Mouse (Mus musculus) lung, postnatal 0 days (tissue): ENCODE measurements around the gene Abcb9. TPM values are rescaled to one million over a fixed set of nuclear protein-coding genes. Genes with fewer than 3 reads are reported as not detected.
A peak's percentile ranks its signal among the peaks of the same experiment; 100 is the strongest.

Experiments
- ATAC-seq: fragments of 200-750 bp; cut with Nextera tagmentation; 2 replicates; pipeline ENCODE4 v1.8.0; 2017; ENCODE audit warnings: moderate library complexity
- DNase-seq: peaks from one replicate; pipeline ENCODE4 v3.0.0-alpha.2; 2016; ENCODE audit warnings: low spot score
- H3K27ac ChIP-seq: fragments of 300-500 bp; sonication (generic); 2 replicates; pipeline ENCODE4 v1.5.1; 2014; ENCODE audit warnings: antibody characterized with exemption, mild to moderate bottlenecking, low read length, mixed read lengths
- H3K27me3 ChIP-seq: fragments of 300-500 bp; sonication (generic); replicated peaks from 2 replicates; pipeline ENCODE4 v1.6.1; 2014; ENCODE audit warnings: low read length, mixed read lengths; ENCODE audit not compliant: insufficient read depth
- H3K36me3 ChIP-seq: fragments of 300-500 bp; sonication (generic); 2 replicates; pipeline ENCODE4 v1.6.1; 2014; ENCODE audit warnings: low read length, mixed read lengths; ENCODE audit not compliant: insufficient read depth
- H3K4me1 ChIP-seq: fragments of 300-500 bp; sonication (generic); 2 replicates; pipeline ENCODE4 v1.6.1; 2014; ENCODE audit warnings: antibody characterized with exemption, low read depth, low read length, mixed read lengths; ENCODE audit not compliant: insufficient read depth
- H3K4me2 ChIP-seq: fragments of 300-500 bp; sonication (generic); replicated peaks from 2 replicates; pipeline ENCODE4 v1.6.1; 2014; ENCODE audit warnings: low read depth, mild to moderate bottlenecking, low read length, moderate library complexity, mixed read lengths
- H3K4me3 ChIP-seq: fragments of 300-500 bp; sonication (generic); 2 replicates; pipeline ENCODE4 v1.5.1; 2014; ENCODE audit warnings: low read depth, low read length
- H3K9ac ChIP-seq: fragments of 300-500 bp; sonication (generic); replicated peaks from 2 replicates; pipeline ENCODE4 v1.6.1; 2014; ENCODE audit warnings: low read depth, mild to moderate bottlenecking
- H3K9me3 ChIP-seq: fragments of 300-500 bp; sonication (generic); 2 replicates; pipeline ENCODE4 v1.6.1; 2016; ENCODE audit warnings: low read length, mixed read lengths
- CTCF ChIP-seq: IDR thresholded peaks from 2 replicates; pipeline ENCODE4 v1.5.1; 2016; ENCODE audit warnings: antibody characterized with exemption, mild to moderate bottlenecking
- EP300 ChIP-seq: IDR thresholded peaks from 2 replicates; pipeline ENCODE4 v1.6.1; 2016; ENCODE audit warnings: antibody characterized with exemption, mild to moderate bottlenecking, control low read depth
- WGBS: fragments of 180-500 bp; shearing (Covaris S2); extraction: QIAGEN DNeasy Blood & Tissue Kit; methylation state at CpG from one replicate; pipeline ENCODE4 v1.1.7; 2014; 5-methylcytosine and 5-hydroxymethylcytosine counted together
- polyA plus RNA-seq: library from polyadenylated mRNA; unstranded; fragments of >200 nt; fragmentation: Nextera tagmentation; extraction: Ambion mirVana; gene quantifications from 2 replicates; pipeline ENCODE4 v1.2.1, GENCODE M21; 2015

Gene Abcb9
- polyA plus RNA-seq = 2.6 and 3.1 TPM in 2 replicates

DNA sequence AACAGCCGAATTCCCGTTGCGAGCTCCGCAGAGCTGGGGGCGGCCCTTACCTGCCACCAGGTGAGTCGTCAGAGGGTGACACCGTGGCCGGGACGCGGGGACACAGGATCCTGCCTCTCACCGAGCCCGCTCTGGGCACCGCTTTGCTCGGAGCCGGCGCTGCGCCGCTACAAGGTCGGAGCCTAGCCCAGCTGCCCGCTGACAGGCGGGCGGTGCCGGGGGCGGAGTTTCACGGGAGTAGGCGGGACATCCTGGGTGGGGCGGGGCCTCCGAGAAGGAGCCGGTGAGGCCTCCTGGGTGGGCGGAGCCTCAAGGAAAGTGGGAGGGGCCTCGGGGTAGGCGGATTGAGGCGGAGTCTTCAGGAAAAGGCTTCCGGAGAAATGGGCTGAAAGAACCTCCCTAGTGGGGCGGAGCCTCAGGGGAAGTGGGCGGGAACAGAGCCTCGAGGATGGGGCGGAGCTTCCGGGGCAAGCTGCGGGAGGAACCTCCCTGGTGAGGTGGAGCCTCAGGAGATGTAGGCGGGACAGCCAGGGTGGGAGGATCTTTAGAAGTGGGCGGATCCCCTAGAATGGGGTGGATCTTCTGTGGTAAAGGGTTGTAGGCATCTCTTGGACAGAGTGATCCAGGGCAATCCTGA is at the start of gene Abcb9:
Gene Abcb9 (minus strand): TSS at position 203 of the 637 bp plus-strand sequence.
- no peaks in the 10 kb centered on the region for H3K27me3 ChIP-seq
- peak; percentile 90 for ATAC-seq
- H3K4me3 ChIP-seq = peak within 1 kb of the TSS; percentile 40
- no peak within 1 kb of the TSS for H3K27ac ChIP-seq
- no peaks in the 10 kb centered on the region for H3K9me3 ChIP-seq
- peak within 1 kb of the TSS; percentile 68 for H3K4me2 ChIP-seq
- H3K4me1 ChIP-seq = 0 out of 2 replicates have a peak, but pooled peaks cover 3% of the 10 kb centered on the region
- no peak within 1 kb of the TSS for H3K9ac ChIP-seq
- 2% methylated on average over 42 of the region's 42 CpGs for WGBS
- no peaks in the 10 kb centered on the region for H3K36me3 ChIP-seq
- TF ChIP-seq EP300 (no peak), CTCF (no peak)
- DNase-seq = peak; percentile 94

DNA sequence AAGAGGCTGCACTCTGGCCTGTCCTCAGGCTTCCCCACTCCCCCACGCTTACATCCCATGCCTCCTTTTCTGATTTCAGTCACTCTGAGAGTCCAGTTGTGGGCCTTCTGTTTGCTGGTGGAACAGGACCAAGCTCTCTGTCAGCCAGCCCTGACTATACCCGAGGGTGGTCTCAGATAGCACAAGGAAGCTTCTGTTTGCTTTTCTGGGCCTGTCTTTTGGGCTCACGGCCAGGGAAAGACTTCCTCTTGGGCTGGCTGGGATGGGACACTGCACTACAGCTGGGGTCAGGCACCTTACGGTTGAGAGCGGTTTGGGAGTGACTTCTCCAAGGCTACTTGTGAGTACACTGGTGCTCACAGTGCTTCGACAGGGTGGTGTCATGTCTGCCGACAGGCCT is 42.5 kb upstream of the Abcb9 start:
- no peaks in the 10 kb centered on the region for H3K9me3 ChIP-seq
- ATAC-seq (peak; percentile 44), DNase-seq (peak; percentile 34)
- no peak overlapping the region for H3K4me3 ChIP-seq
- no peak overlapping the region for H3K27ac ChIP-seq
- H3K27me3 ChIP-seq = no peaks in the 10 kb centered on the region
- H3K36me3 ChIP-seq = peaks cover 40% of the 10 kb centered on the region
- no peaks in the 10 kb centered on the region for H3K4me1 ChIP-seq
- H3K9ac ChIP-seq = no peak overlapping the region
- TF ChIP-seq EP300 (no peak), CTCF (no peak)
- 43% methylated on average over 7 of the region's 7 CpGs for WGBS
- no peak overlapping the region for H3K4me2 ChIP-seq

DNA sequence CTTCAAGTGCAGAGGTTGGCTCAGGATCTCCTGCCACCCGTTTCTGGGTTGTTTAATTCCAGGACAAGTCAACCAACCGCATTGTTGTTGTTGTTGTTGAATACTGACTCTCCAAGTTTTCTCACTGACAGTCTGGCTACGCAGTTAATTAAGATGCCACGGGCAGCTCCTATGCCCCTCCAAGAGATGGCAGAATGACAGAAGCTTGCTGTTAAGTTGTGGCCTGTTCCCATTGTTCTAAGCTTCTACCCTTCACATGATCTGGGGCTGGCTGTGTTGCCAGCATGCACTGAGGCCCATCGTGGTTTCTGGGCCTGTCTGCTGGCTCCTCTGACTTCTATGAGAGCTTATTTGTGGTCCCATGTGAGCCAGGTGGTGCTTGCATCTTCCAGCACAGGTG is 38.7 kb upstream of the Abcb9 start:
- 86% methylated on average over 5 of the region's 5 CpGs for WGBS
- Histone ChIP-seq H3K36me3 (peaks cover 36% of the 10 kb centered on the region), H3K4me3 (no peak overlapping the region), H3K4me1 (no peaks in the 10 kb centered on the region), H3K9ac (no peak overlapping the region), H3K27me3 (no peaks in the 10 kb centered on the region), H3K27ac (no peak overlapping the region), H3K4me2 (no peak overlapping the region), H3K9me3 (no peaks in the 10 kb centered on the region)
- ATAC-seq = no peak
- DNase-seq = no peak
- no peak for TF ChIP-seq CTCF
- TF ChIP-seq EP300 = no peak

DNA sequence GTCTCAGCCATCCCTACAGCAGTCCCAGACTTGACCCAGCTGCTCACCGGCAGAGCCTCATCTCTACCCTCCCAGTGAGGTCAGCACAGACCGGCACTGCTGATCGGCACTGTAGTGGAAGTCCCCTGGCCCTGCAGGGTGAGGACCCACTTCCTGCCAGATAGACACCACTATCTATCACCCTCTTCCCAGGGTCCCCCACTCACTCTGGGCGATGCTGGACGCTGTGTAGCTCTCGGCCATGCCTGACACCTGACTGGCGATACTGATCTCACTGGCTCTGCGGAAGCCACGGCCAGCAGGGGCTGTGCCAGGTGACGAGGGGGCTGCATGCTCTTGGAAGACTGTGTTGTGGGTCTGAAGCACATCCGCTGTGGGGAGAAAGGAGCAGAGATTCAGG is 29.5 kb upstream of the Abcb9 start:
- ATAC-seq (no peak), DNase-seq (no peak)
- Histone ChIP-seq H3K9me3 (no peaks in the 10 kb centered on the region), H3K36me3 (peaks cover 32% of the 10 kb centered on the region), H3K27ac (no peak overlapping the region), H3K9ac (no peak overlapping the region), H3K4me3 (no peak overlapping the region), H3K4me1 (no peaks in the 10 kb centered on the region), H3K4me2 (no peak overlapping the region), H3K27me3 (no peaks in the 10 kb centered on the region)
- WGBS = 87% methylated on average over 11 of the region's 11 CpGs
- no peak for TF ChIP-seq EP300

DNA sequence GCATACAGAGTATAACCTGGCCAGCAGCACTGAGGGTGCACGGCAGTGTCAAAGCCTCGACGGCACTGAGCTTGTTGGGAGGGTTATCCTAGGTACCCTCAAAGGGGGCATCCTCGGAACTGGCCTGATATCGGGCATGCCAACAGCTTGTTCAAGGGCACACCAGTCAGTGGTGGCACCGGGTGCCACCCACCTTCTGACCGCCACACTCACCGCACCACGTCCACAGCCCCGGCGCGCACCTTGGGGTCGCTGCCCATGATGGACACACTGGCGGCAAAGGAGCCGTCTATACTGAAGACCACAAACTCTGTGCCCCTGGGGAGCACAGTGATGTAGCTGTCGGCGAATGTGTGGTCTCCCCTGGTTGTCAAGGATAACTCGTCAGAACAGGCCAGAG is 26.8 kb upstream of the Abcb9 start:
- WGBS = 88% methylated on average over 18 of the region's 18 CpGs
- TF ChIP-seq EP300 (no peak), CTCF (no peak)
- no peak for ATAC-seq
- Histone ChIP-seq H3K36me3 (peaks cover 23% of the 10 kb centered on the region), H3K27ac (no peak overlapping the region), H3K9ac (no peak overlapping the region), H3K4me2 (no peak overlapping the region), H3K9me3 (no peaks in the 10 kb centered on the region), H3K4me3 (no peak overlapping the region), H3K27me3 (no peaks in the 10 kb centered on the region), H3K4me1 (no peaks in the 10 kb centered on the region)
- no peak for DNase-seq

DNA sequence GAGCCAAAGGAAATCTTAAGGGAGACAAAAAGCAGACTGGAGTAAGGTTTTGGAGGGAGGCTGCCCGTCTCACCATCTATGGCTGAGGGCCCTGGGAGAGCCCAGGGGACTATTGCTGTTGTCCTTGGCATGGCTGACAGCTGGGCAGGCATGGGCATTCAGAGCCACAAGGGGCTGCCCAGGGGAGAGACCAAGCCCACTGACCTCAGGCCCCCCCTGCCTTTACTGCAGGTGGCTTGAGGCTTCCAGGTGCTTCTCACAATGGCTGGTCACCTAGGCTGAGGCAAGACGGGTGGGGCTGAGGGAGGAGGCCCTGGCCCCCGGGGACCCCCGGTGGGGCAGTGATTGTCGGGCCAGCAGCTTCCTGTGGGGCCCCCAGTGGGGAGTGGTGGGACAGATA is 23.6 kb upstream of the Abcb9 start:
- Histone ChIP-seq H3K9me3 (no peaks in the 10 kb centered on the region), H3K9ac (no peak overlapping the region), H3K36me3 (peaks cover 14% of the 10 kb centered on the region), H3K27ac (no peak overlapping the region), H3K4me3 (no peak overlapping the region), H3K27me3 (no peaks in the 10 kb centered on the region), H3K4me2 (no peak overlapping the region), H3K4me1 (peaks cover 8% of the 10 kb centered on the region; the same call in 1 of the 2 replicates)
- 56% methylated on average over 5 of the region's 5 CpGs for WGBS
- DNase-seq (no peak), ATAC-seq (no peak)
- no peak for TF ChIP-seq CTCF
